Mouse (Mus musculus) lung, embryonic 15.5 days (tissue): ENCODE measurements around the gene Ap1s1. TPM values are rescaled to one million over a fixed set of nuclear protein-coding genes. Genes with fewer than 3 reads are reported as not detected.

Experiments
- ATAC-seq: fragments of 200-750 bp; cut with Nextera tagmentation; 2 replicates; pipeline ENCODE4 v1.8.0; 2017; ENCODE audit warnings: moderate number of reproducible peaks, borderline replicate concordance; ENCODE audit not compliant: low FRiP score, low TSS enrichment; ENCODE audit errors: extremely low read depth
- H3K27ac ChIP-seq: fragments of 300-500 bp; sonication (generic); 2 replicates; pipeline ENCODE4 v1.5.1; 2015; ENCODE audit warnings: moderate library complexity, mild to moderate bottlenecking, inconsistent platforms
- H3K27me3 ChIP-seq: fragments of 300-500 bp; sonication (generic); 2 replicates; pipeline ENCODE4 v1.6.1; 2015; ENCODE audit warnings: inconsistent platforms
- H3K36me3 ChIP-seq: fragments of 300-500 bp; sonication (generic); 2 replicates; pipeline ENCODE4 v1.6.1; 2015; ENCODE audit warnings: inconsistent platforms
- H3K4me1 ChIP-seq: fragments of 300-500 bp; sonication (generic); 2 replicates; pipeline ENCODE4 v1.6.1; 2015; ENCODE audit warnings: inconsistent platforms
- H3K4me2 ChIP-seq: fragments of 300-500 bp; sonication (generic); 2 replicates; pipeline ENCODE4 v1.6.1; 2015; ENCODE audit warnings: inconsistent platforms, mild to moderate bottlenecking, moderate library complexity
- H3K4me3 ChIP-seq: fragments of 300-500 bp; sonication (generic); 2 replicates; pipeline ENCODE4 v1.5.1; 2015; ENCODE audit warnings: mild to moderate bottlenecking, inconsistent platforms
- H3K9ac ChIP-seq: fragments of 300-500 bp; sonication (generic); 2 replicates; pipeline ENCODE4 v1.6.1; 2015; ENCODE audit warnings: inconsistent platforms
- H3K9me3 ChIP-seq: fragments of 300-500 bp; sonication (generic); 2 replicates; pipeline ENCODE4 v1.6.1; 2016; ENCODE audit warnings: inconsistent platforms
- WGBS: fragments of 180-500 bp; shearing (Covaris S2); methylation state at CpG from one replicate; pipeline ENCODE4 v1.1.7; 2015; 5-methylcytosine and 5-hydroxymethylcytosine counted together
- polyA plus RNA-seq: library from polyadenylated mRNA; unstranded; fragments of >200 nt; fragmentation: Nextera tagmentation; extraction: Ambion mirVana; gene quantifications from 2 replicates; pipeline ENCODE4 v1.2.1, GENCODE M21; 2015

Ap1s1 gene
- polyA plus RNA-seq, 1 experiment from 2014 or later: 206 TPM

GRCm38 (mm10) chr5:137061809-137062481 lies 16.0 kb upstream of the Ap1s1 start:
- Histone ChIP-seq H3K4me3 (no peak overlapping the region), H3K36me3 (no peaks in the 10 kb centered on the region), H3K27me3 (no peaks in the 10 kb centered on the region), H3K9ac (no peak overlapping the region), H3K4me2 (no peak overlapping the region), H3K9me3 (no peaks in the 10 kb centered on the region), H3K27ac (no peak overlapping the region), H3K4me1 (no peaks in the 10 kb centered on the region)
- no peak; the same call in 1 of the 2 replicates for ATAC-seq
- 20% methylated on average over 11 of the region's 12 CpGs for WGBS

- WGBS: 74% methylated on average over 5 of the region's 5 CpGs
- H3K9me3 ChIP-seq: no peaks in the 10 kb centered on the region
- H3K4me2 ChIP-seq: no peak overlapping the region
- no peaks in the 10 kb centered on the region for H3K4me1 ChIP-seq
- no peak overlapping the region for H3K9ac ChIP-seq
- ATAC-seq: no peak
- no peaks in the 10 kb centered on the region for H3K27me3 ChIP-seq
- no peaks in the 10 kb centered on the region for H3K36me3 ChIP-seq
- no peak overlapping the region for H3K4me3 ChIP-seq
- no peak overlapping the region for H3K27ac ChIP-seq
Measured at GRCm38 (mm10) chr5:137054873-137055272, 8.9 kb upstream of the Ap1s1 start.

- H3K27ac ChIP-seq: no peak overlapping the region
- ATAC-seq: no peak
- H3K4me1 ChIP-seq: no peaks in the 10 kb centered on the region
- H3K27me3 ChIP-seq: no peaks in the 10 kb centered on the region
- no peak overlapping the region for H3K9ac ChIP-seq
- WGBS: 74% methylated on average over 7 of the region's 7 CpGs
- no peaks in the 10 kb centered on the region for H3K36me3 ChIP-seq
- H3K4me2 ChIP-seq: no peak overlapping the region
- H3K9me3 ChIP-seq: no peaks in the 10 kb centered on the region
- no peak overlapping the region for H3K4me3 ChIP-seq
Measured at GRCm38 (mm10) chr5:137054299-137054698, 8.4 kb upstream of the Ap1s1 start.

GRCm38 (mm10) chr5:137051914-137052505 lies 6.1 kb upstream of the Ap1s1 start:
- Histone ChIP-seq H3K36me3 (no peaks in the 10 kb centered on the region), H3K4me1 (no peaks in the 10 kb centered on the region), H3K4me3 (no peak overlapping the region), H3K27ac (no peak overlapping the region), H3K9me3 (no peaks in the 10 kb centered on the region), H3K4me2 (no peak overlapping the region), H3K27me3 (no peaks in the 10 kb centered on the region), H3K9ac (no peak overlapping the region)
- WGBS: 80% methylated on average over 5 of the region's 5 CpGs
- no peak for ATAC-seq

GRCm38 (mm10) chr5:137051125-137051524 lies 5.2 kb upstream of the Ap1s1 start:
- 50% methylated on average over 6 of the region's 6 CpGs for WGBS
- H3K27me3 ChIP-seq: no peaks in the 10 kb centered on the region
- no peaks in the 10 kb centered on the region for H3K9me3 ChIP-seq
- H3K27ac ChIP-seq: no peak overlapping the region
- H3K4me2 ChIP-seq: no peak overlapping the region
- H3K4me3 ChIP-seq: no peak overlapping the region
- H3K4me1 ChIP-seq: 0 out of 2 replicates have a peak, but pooled peaks cover 3% of the 10 kb centered on the region
- ATAC-seq: no peak
- H3K9ac ChIP-seq: no peak overlapping the region
- no peaks in the 10 kb centered on the region for H3K36me3 ChIP-seq

GRCm38 (mm10) chr5:137046991-137047390 lies 1.1 kb upstream of the Ap1s1 start:
- Histone ChIP-seq H3K4me3 (no peak overlapping the region), H3K4me2 (no peak overlapping the region)
- no peak for ATAC-seq

GRCm38 (mm10) chr5:137046324-137046718 lies 386 bp upstream of the Ap1s1 start:
- H3K9ac ChIP-seq: no peak overlapping the region
- 20% methylated on average over 5 of the region's 5 CpGs for WGBS

More at GRCm38 (mm10) chr5:137046991-137047390, 1.1 kb upstream of the Ap1s1 start:
- peaks cover 10% of the 10 kb centered on the region for H3K4me1 ChIP-seq
- H3K9me3 ChIP-seq: no peaks in the 10 kb centered on the region
- H3K36me3 ChIP-seq: peaks cover 9% of the 10 kb centered on the region
- no peaks in the 10 kb centered on the region for H3K27me3 ChIP-seq
- H3K27ac ChIP-seq: no peak overlapping the region
- no peak overlapping the region for H3K9ac ChIP-seq

GRCm38 (mm10) chr5:137043997-137044396 lies 1.9 kb downstream of the Ap1s1 start:
- Histone ChIP-seq H3K4me2 (no peak overlapping the region), H3K9ac (no peak overlapping the region), H3K9me3 (no peaks in the 10 kb centered on the region), H3K27me3 (no peaks in the 10 kb centered on the region), H3K36me3 (peaks cover 35% of the 10 kb centered on the region), H3K4me3 (no peak overlapping the region), H3K27ac (no peak overlapping the region), H3K4me1 (peaks cover 10% of the 10 kb centered on the region)
- no peak for ATAC-seq
- WGBS: 95% methylated on average over 7 of the region's 7 CpGs

More at GRCm38 (mm10) chr5:137046324-137046718, 386 bp upstream of the Ap1s1 start:
- Histone ChIP-seq H3K27ac (no peak overlapping the region), H3K9me3 (no peaks in the 10 kb centered on the region), H3K27me3 (no peaks in the 10 kb centered on the region), H3K4me2 (peak overlapping the region; percentile 85), H3K4me1 (peaks cover 10% of the 10 kb centered on the region), H3K36me3 (peaks cover 16% of the 10 kb centered on the region), H3K4me3 (peak overlapping the region; percentile 76)
- no peak for ATAC-seq

GRCm38 (mm10) chr5:137041442-137041841 lies 4.5 kb downstream of the Ap1s1 start:
- Histone ChIP-seq H3K36me3 (peaks cover 58% of the 10 kb centered on the region), H3K27ac (no peak overlapping the region), H3K4me1 (peaks cover 10% of the 10 kb centered on the region), H3K27me3 (no peaks in the 10 kb centered on the region), H3K4me3 (no peak overlapping the region), H3K9ac (no peak overlapping the region), H3K4me2 (no peak overlapping the region), H3K9me3 (no peaks in the 10 kb centered on the region)
- WGBS: 88% methylated on average over 10 of the region's 10 CpGs
- ATAC-seq: no peak

- no peaks in the 10 kb centered on the region; the same call in 1 of the 2 replicates for H3K4me1 ChIP-seq
- ATAC-seq: no peak
- H3K4me2 ChIP-seq: no peak overlapping the region
- WGBS: 92% methylated on average over 10 of the region's 10 CpGs
- H3K4me3 ChIP-seq: no peak overlapping the region
- peaks cover 64% of the 10 kb centered on the region for H3K36me3 ChIP-seq
- H3K9me3 ChIP-seq: no peaks in the 10 kb centered on the region
- H3K9ac ChIP-seq: no peak overlapping the region
- H3K27ac ChIP-seq: no peak overlapping the region
- H3K27me3 ChIP-seq: no peaks in the 10 kb centered on the region
Measured at GRCm38 (mm10) chr5:137039453-137039852, 6.5 kb downstream of the Ap1s1 start.

GRCm38 (mm10) chr5:137036211-137036610 lies 9.7 kb downstream of the Ap1s1 start:
- H3K9me3 ChIP-seq: no peaks in the 10 kb centered on the region
- H3K4me3 ChIP-seq: no peak overlapping the region
- no peak overlapping the region for H3K9ac ChIP-seq
- WGBS: 76% methylated on average over 13 of the region's 13 CpGs
- H3K36me3 ChIP-seq: peaks cover 46% of the 10 kb centered on the region
- H3K4me1 ChIP-seq: peaks cover 14% of the 10 kb centered on the region
- ATAC-seq: no peak
- no peak overlapping the region for H3K27ac ChIP-seq
- H3K4me2 ChIP-seq: no peak overlapping the region
- peaks cover 14% of the 10 kb centered on the region for H3K27me3 ChIP-seq

- peak overlapping the region; percentile 21; the same call in 1 of the 2 replicates for H3K9ac ChIP-seq
- peak overlapping the region; percentile 99 for H3K4me2 ChIP-seq
- peaks cover 17% of the 10 kb centered on the region for H3K36me3 ChIP-seq
- peaks cover 27% of the 10 kb centered on the region for H3K4me1 ChIP-seq
- WGBS: under 1% methylated on average over 45 of the region's 49 CpGs
- H3K27ac ChIP-seq: no peak overlapping the region
- no peaks in the 10 kb centered on the region for H3K9me3 ChIP-seq
- H3K27me3 ChIP-seq: peaks cover 49% of the 10 kb centered on the region
- peak; percentile 82 for ATAC-seq
- peak overlapping the region; percentile 46 for H3K4me3 ChIP-seq
Measured at GRCm38 (mm10) chr5:137032641-137033074, 13.3 kb downstream of the Ap1s1 start.
